Mouse (Mus musculus): ENCODE measurements at regions not wholly inside any gene's neighbourhood (a gene's known extent, or its start where the extent isn't known, plus 50 kb on each side); places are given as distances from the start of the nearest gene placed in this dataset.

DNA sequence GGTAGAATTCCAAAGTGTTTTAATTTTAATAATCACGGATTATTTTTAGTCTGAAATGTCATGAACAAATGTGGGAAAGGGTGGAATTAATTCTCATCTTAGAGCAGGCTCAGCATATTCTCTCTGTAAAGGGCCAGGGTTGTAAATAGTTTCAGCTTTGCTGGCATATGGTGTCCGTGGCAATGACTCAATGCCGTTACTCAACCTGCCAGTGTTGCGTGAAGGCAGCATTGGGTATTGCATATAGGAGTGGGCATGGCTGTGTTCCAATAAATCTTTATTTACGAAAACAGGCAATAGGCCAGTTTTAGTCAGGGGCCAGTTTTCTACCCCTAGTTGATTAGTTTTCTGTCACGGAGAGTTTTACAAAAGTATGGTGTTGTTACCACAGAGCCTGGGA lies 81.1 kb upstream of the Ptch1 start:
- TF ChIP-seq CTCF (IDR thresholded peaks at IDR 0.05; ENCODE audit: borderline replicate concordance, insufficient read depth, low read depth, low read length) (no peak), POLR2A (IDR thresholded peaks at IDR 0.05; ENCODE audit: borderline replicate concordance, insufficient read depth, low read length) (no peak)
